Mouse (Mus musculus) Patski (cell line): ENCODE measurements around the gene Fhdc1. TPM values are rescaled to one million over a fixed set of nuclear protein-coding genes. Genes with fewer than 3 reads are reported as not detected.
A peak's percentile ranks its signal among the peaks of the same experiment; 100 is the strongest.

ENCODE experiments used
- ATAC-seq: fragments of 100-300 bp; one replicate; pipeline ENCODE4 v1.8.0; 2021
- CTCF ChIA-PET: fragments of 350-600 bp; sonication (Branson Sonifier 250); formaldehyde crosslinking; loops from one replicate; lab custom pipeline; 2022; ENCODE audit warnings: inconsistent platforms; lab: Charles Lee
- POLR2A ChIA-PET: fragments of 350-600 bp; sonication (Branson Sonifier 250); formaldehyde crosslinking; loops from one replicate; lab custom pipeline; 2022; ENCODE audit warnings: antibody characterized with exemption, inconsistent platforms; lab: Charles Lee
- DNase-seq: peaks from one replicate; pipeline ENCODE4 v3.0.0-alpha.2; 2011; ENCODE audit warnings: low read depth, low spot score
- H3K27me3 ChIP-seq: fragments of 371-371 bp; one replicate; pipeline ENCODE4 v1.5.1; 2021
- CTCF ChIP-seq: fragments of 100-300 bp; IDR thresholded peaks from one replicate; pipeline ENCODE4 v1.5.1; 2021
- in situ Hi-C: fragments of 300-500 bp; cut with MboI; formaldehyde crosslinking; loops from 3 replicates; pipeline ENCODE4 v1.11.1; 2018; ENCODE audit warnings: low pct_unique_long_range_greater_than_20kb, mixed read lengths
- polyA plus RNA-seq: library from polyadenylated mRNA; unstranded; gene quantifications from one replicate; pipeline ENCODE4 v1.2.3, GENCODE M21; 2021

Fhdc1 gene
- polyA plus RNA-seq = 16.3 TPM

- ATAC-seq = peak; percentile 66
- TF ChIP-seq CTCF = no peak
- H3K27me3 ChIP-seq = no peaks in the 10 kb centered on the region
- ChIA-PET CTCF (interaction anchor here (0.7 to 3.6 kb wide), 19 partner anchors 10 to 166 kb away, joined by 3 to 26 read pairs (median 4); no protein-coding TSS in a partner anchor), POLR2A (interaction anchor here (0.6 to 2.3 kb wide), 14 partner anchors 18 to 166 kb away, joined by 3 to 8 read pairs (median 3); no protein-coding TSS in a partner anchor)
- in situ Hi-C loops = loop anchor here (5.0 to 10.0 kb wide), 2 partner anchors 135 to 163 kb away; no protein-coding TSS in a partner anchor
- DNase-seq = no peak
These were observed at the start of gene Fhdc1 for GRCm38 (mm10) chr3:84480006-84480897. Gene Fhdc1 (minus strand): TSS chr3:84480429.

GRCm38 (mm10) chr3:84529021-84529420, 48.8 kb upstream of the Fhdc1 start:
- CTCF ChIA-PET = interaction anchor here (0.7 to 1.5 kb wide), 3 partner anchors 10 to 203 kb away, joined by 3 read pairs; no protein-coding TSS in a partner anchor
- POLR2A ChIA-PET = no interaction called here
- ATAC-seq (no peak), DNase-seq (no peak)
- in situ Hi-C loops = no loop called here
- H3K27me3 ChIP-seq = no peaks in the 10 kb centered on the region
- no peak for TF ChIP-seq CTCF

GRCm38 (mm10) chr3:84524952-84525351, 44.7 kb upstream of the Fhdc1 start:
- no peak for DNase-seq
- H3K27me3 ChIP-seq = no peaks in the 10 kb centered on the region
- no peak for TF ChIP-seq CTCF
- no peak for ATAC-seq
- ChIA-PET POLR2A (interaction anchor here (0.9 kb wide), 1 partner anchor 58 kb away, joined by 3 read pairs; the partner anchor contains the start of gene Arfip1), CTCF (interaction anchor here (0.6 to 2.3 kb wide), 4 partner anchors 12 to 211 kb away, joined by 3 to 9 read pairs (median 4); no protein-coding TSS in a partner anchor)
- in situ Hi-C loops = no loop called here

- in situ Hi-C loops = no loop called here
- no peak for DNase-seq
- no peak for ATAC-seq
- POLR2A ChIA-PET = interaction anchor here (0.5 kb wide), 1 partner anchor 54 kb away, joined by 3 read pairs; no protein-coding TSS in a partner anchor
- no peaks in the 10 kb centered on the region for H3K27me3 ChIP-seq
- CTCF ChIA-PET = interaction anchor here (0.7 to 2.2 kb wide), 7 partner anchors 9 to 25 kb away, joined by 3 to 8 read pairs (median 3); no protein-coding TSS in a partner anchor
- no peak for TF ChIP-seq CTCF
These were observed 35.9 kb upstream of the Fhdc1 start for GRCm38 (mm10) chr3:84516163-84516562.

DNA sequence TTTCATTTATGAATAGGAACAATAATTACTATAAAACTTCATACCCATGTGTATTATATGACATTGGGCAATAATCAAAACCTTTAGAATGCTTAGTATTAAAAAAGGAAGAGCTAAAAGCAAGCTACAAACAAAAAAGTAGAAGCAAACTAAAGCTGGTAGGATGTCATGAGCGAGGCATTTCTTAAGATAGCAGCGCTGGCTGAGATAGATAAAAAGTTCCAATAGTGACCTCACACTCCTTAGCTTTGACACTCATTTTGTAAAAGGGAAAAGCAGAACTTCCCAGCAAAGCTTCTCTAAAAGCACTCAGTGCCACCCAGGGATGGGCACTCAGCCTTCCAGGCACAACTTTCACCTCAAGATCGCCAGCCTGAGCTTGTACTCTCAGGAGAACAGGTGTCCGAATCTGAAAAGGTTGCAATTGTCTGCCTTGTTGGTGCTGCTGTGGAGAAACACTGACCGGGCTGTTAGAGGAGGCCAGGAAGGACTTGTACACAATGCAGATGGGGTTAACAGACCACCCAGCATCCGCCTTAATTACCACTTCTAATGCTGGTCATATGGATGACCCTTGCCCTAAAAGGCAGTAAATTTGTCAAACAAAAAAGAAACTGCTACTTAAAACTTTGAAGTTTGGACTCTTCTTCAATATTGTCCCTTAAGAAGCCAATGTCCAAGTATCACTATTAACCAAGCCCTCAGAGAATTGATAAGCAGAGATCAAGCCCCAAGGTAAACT, 32.7 kb upstream of the Fhdc1 start:
- DNase-seq (no peak), ATAC-seq (no peak)
- no peaks in the 10 kb centered on the region for H3K27me3 ChIP-seq
- CTCF ChIA-PET = interaction anchor here (1.2 to 1.8 kb wide), 2 partner anchors 8 to 21 kb away, joined by 3 to 5 read pairs; no protein-coding TSS in a partner anchor
- in situ Hi-C loops = no loop called here
- TF ChIP-seq CTCF = no peak
- POLR2A ChIA-PET = interaction anchor here (0.6 to 0.7 kb wide), 2 partner anchors 34 to 74 kb away, joined by 3 read pairs; no protein-coding TSS in a partner anchor

DNA sequence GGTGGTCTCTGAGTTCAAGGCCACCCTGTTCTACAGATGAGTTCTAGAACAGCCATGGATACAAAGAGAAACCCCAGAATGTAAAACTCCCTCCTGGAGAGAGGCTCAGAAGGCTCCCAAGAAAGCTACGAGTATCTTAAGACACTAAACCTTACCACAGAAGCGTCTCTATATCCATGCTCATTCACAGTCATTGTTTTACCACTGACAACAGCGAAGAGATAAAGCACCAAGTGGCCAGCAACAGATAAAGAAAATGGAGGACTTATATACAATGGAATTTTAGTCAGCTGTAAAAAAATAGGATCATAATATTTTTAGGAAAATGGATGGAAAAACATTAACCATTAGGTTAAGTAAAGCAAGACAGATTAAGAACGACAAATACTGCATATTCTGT, 25.0 kb upstream of the Fhdc1 start:
- TF ChIP-seq CTCF = no peak
- no peaks in the 10 kb centered on the region for H3K27me3 ChIP-seq
- POLR2A ChIA-PET = no interaction called here
- ATAC-seq = no peak
- CTCF ChIA-PET = interaction anchor here (1.0 to 1.9 kb wide), 5 partner anchors 8 to 37 kb away, joined by 3 to 6 read pairs (median 4); no protein-coding TSS in a partner anchor
- in situ Hi-C loops = no loop called here
- no peak for DNase-seq

GRCm38 (mm10) chr3:84504291-84504690, 24.1 kb upstream of the Fhdc1 start:
- no peak for DNase-seq
- no peaks in the 10 kb centered on the region for H3K27me3 ChIP-seq
- CTCF ChIA-PET = interaction anchor here (1.2 to 1.7 kb wide), 4 partner anchors 9 to 21 kb away, joined by 3 to 6 read pairs (median 4); no protein-coding TSS in a partner anchor
- in situ Hi-C loops = no loop called here
- ATAC-seq = no peak
- TF ChIP-seq CTCF = no peak
- POLR2A ChIA-PET = no interaction called here

- CTCF ChIA-PET = interaction anchor here (0.8 to 1.3 kb wide), 3 partner anchors 11 to 148 kb away, joined by 3 read pairs; no protein-coding TSS in a partner anchor
- DNase-seq (no peak), ATAC-seq (no peak)
- in situ Hi-C loops = no loop called here
- TF ChIP-seq CTCF = no peak
- no peaks in the 10 kb centered on the region for H3K27me3 ChIP-seq
- POLR2A ChIA-PET = no interaction called here
These were observed 21.9 kb upstream of the Fhdc1 start for GRCm38 (mm10) chr3:84502101-84502500.

DNA sequence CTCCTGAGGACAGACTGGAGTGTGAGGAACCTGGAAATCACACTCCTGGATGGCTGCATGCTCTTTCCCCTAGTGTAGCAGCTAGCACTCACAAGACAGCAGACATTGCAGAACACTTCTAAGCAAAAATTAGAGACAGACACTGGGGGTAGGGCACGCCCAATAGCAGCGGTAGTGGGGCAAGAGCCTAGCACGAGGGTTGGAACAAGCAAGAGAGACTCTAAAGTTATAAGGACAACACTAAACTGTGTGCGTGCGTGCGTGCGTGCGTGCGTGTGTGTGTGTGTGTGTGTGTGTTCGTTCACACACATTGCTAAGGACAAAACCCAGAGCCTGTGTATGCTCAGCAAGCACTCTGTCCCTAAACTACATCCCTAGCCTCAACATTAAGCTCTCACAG, 20.3 kb upstream of the Fhdc1 start:
- no peak for ATAC-seq
- POLR2A ChIA-PET = interaction anchor here (0.6 kb wide), 1 partner anchor 46 kb away, joined by 3 read pairs; no protein-coding TSS in a partner anchor
- CTCF ChIA-PET = interaction anchor here (1.0 to 1.8 kb wide), 4 partner anchors 10 to 148 kb away, joined by 3 to 6 read pairs (median 3); no protein-coding TSS in a partner anchor

More for the DNA sequence above, 20.3 kb upstream of the Fhdc1 start:
- no peak for TF ChIP-seq CTCF
- DNase-seq = no peak
- no peaks in the 10 kb centered on the region for H3K27me3 ChIP-seq
- in situ Hi-C loops = no loop called here
